Mouse (Mus musculus): ENCODE measurements around the gene Dnah8. TPM values are rescaled to one million over a fixed set of nuclear protein-coding genes. Genes with fewer than 3 reads are reported as not detected.

Gene Dnah8
- polyA plus RNA-seq, 1 experiment = 1.0 TPM

GRCm38 (mm10) chr17:30657530-30658151, 33.5 kb downstream of the Dnah8 start:
- DNase-seq (ENCODE audit: extremely low spot score in 1 of 2, low spot score in 1 of 2) = no peak

- peak; percentile 44 to 84 for DNase-seq (ENCODE audit: extremely low spot score in 1 of 2, low spot score in 1 of 2)
These were observed 34.0 kb downstream of the Dnah8 start for GRCm38 (mm10) chr17:30658152-30658544.

- DNase-seq (ENCODE audit: extremely low spot score in 1 of 2, low spot score in 1 of 2) = no peak
These were observed 38.0 kb downstream of the Dnah8 start for GRCm38 (mm10) chr17:30662131-30662530.

- no peak for DNase-seq (ENCODE audit: extremely low spot score in 1 of 2, low spot score in 1 of 2)
These were observed 39.0 kb downstream of the Dnah8 start for GRCm38 (mm10) chr17:30663170-30663569.

- DNase-seq (ENCODE audit: extremely low spot score in 1 of 2, low spot score in 1 of 2) = no peak
These were observed 40.7 kb downstream of the Dnah8 start for GRCm38 (mm10) chr17:30664856-30665255.

GRCm38 (mm10) chr17:30672556-30672955, 48.4 kb downstream of the Dnah8 start:
- DNase-seq (ENCODE audit: extremely low spot score in 1 of 2, low spot score in 1 of 2) = no peak

- no peak for DNase-seq (ENCODE audit: extremely low spot score in 1 of 2, low spot score in 1 of 2)
These were observed 48.9 kb downstream of the Dnah8 start for GRCm38 (mm10) chr17:30673023-30673422.

GRCm38 (mm10) chr17:30675021-30675740, 51.0 kb downstream of the Dnah8 start:
- DNase-seq (ENCODE audit: extremely low spot score in 1 of 2, low spot score in 1 of 2) = peak in 1 of 2 experiments; percentile 12

- DNase-seq (ENCODE audit: extremely low spot score in 1 of 2, low spot score in 1 of 2) = no peak
These were observed 54.4 kb downstream of the Dnah8 start for GRCm38 (mm10) chr17:30678523-30678922.

- no peak for DNase-seq (ENCODE audit: extremely low spot score in 1 of 2, low spot score in 1 of 2)
These were observed 55.5 kb downstream of the Dnah8 start for GRCm38 (mm10) chr17:30679612-30680011.

GRCm38 (mm10) chr17:30681604-30682003, 57.5 kb downstream of the Dnah8 start:
- DNase-seq (ENCODE audit: extremely low spot score in 1 of 2, low spot score in 1 of 2) = peak in 1 of 2 experiments; percentile 44

GRCm38 (mm10) chr17:30690181-30690580, 66.0 kb downstream of the Dnah8 start:
- no peak for DNase-seq (ENCODE audit: extremely low spot score in 1 of 2, low spot score in 1 of 2)

- no peak for DNase-seq (ENCODE audit: extremely low spot score in 1 of 2, low spot score in 1 of 2)
These were observed 67.3 kb downstream of the Dnah8 start for GRCm38 (mm10) chr17:30691481-30691880.

GRCm38 (mm10) chr17:30694281-30694680, 70.1 kb downstream of the Dnah8 start:
- DNase-seq (ENCODE audit: extremely low spot score in 1 of 2, low spot score in 1 of 2) = no peak

- DNase-seq (ENCODE audit: extremely low spot score in 1 of 2, low spot score in 1 of 2) = no peak
These were observed 90.6 kb downstream of the Dnah8 start for GRCm38 (mm10) chr17:30714732-30715131.

- no peak for DNase-seq (ENCODE audit: extremely low spot score in 1 of 2, low spot score in 1 of 2)
These were observed 94.0 kb downstream of the Dnah8 start for GRCm38 (mm10) chr17:30718197-30718596.

GRCm38 (mm10) chr17:30719031-30719430, 94.9 kb downstream of the Dnah8 start:
- DNase-seq (ENCODE audit: extremely low spot score in 1 of 2, low spot score in 1 of 2) = no peak

GRCm38 (mm10) chr17:30727788-30728187, 103.6 kb downstream of the Dnah8 start:
- DNase-seq (ENCODE audit: extremely low spot score in 1 of 2, low spot score in 1 of 2) = no peak

- no peak for DNase-seq (ENCODE audit: extremely low spot score in 1 of 2, low spot score in 1 of 2)
These were observed 108.6 kb downstream of the Dnah8 start for GRCm38 (mm10) chr17:30732736-30733135.

- DNase-seq (ENCODE audit: extremely low spot score in 1 of 2, low spot score in 1 of 2) = no peak
These were observed 110.6 kb downstream of the Dnah8 start for GRCm38 (mm10) chr17:30734770-30735169.

- DNase-seq (ENCODE audit: extremely low spot score in 1 of 2, low spot score in 1 of 2) = no peak
These were observed 111.3 kb downstream of the Dnah8 start for GRCm38 (mm10) chr17:30735454-30735853.

GRCm38 (mm10) chr17:30737797-30738196, 113.6 kb downstream of the Dnah8 start:
- peak in 1 of 2 experiments; percentile 54 for DNase-seq (ENCODE audit: extremely low spot score in 1 of 2, low spot score in 1 of 2)
